Mouse (Mus musculus) retina, postnatal 1 day (tissue): ENCODE measurements around the gene Adamts8.

ENCODE experiments used
- DNase-seq: peaks from one replicate; pipeline ENCODE4 v3.0.0-alpha.2; 2012

The Adamts8 gene

GRCm38 (mm10) chr9:30996590-30997562 lies 54.5 kb downstream of the Adamts8 start:
- no peak for DNase-seq

- DNase-seq, result no peak
These were observed 58.3 kb downstream of the Adamts8 start for GRCm38 (mm10) chr9:31000641-31001040.

DNA sequence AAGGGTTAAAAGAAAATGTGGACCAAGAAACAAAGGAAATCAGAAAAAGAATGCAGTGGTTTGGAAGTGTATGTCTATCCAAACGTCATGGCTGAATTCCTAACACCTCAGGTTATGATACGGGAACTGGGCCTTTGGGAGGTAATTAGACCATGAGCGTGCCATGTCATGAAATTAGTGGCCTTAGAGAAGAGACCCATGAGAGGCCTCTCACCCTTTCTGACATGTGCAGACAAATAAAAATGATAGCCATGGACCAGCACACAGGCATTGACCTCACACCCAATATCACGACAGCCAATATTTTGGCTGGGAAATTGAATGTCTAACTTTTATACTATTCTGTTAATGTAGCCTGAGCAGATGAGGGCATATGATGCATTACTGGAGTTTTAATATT lies 60.2 kb downstream of the Adamts8 start:
- DNase-seq, result no peak

DNA sequence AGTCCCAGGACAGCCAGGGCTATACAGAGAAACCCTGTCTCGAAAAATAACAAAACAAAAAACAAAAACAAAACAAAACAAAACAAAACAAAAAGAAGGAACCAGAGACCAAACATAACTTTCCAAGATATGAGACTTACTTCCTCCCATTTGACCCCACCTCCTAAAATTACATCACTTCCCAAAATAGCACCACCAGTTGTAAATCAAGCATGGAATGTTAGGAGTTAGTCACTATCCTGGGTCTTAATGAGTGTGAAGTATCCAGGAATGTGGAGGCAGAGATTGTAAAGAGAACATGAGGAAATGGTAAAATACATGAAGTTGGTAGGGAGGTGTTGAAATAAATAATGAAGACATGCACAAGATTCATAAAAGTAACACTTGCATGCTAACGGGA lies 67.0 kb downstream of the Adamts8 start:
- no peak for DNase-seq

DNA sequence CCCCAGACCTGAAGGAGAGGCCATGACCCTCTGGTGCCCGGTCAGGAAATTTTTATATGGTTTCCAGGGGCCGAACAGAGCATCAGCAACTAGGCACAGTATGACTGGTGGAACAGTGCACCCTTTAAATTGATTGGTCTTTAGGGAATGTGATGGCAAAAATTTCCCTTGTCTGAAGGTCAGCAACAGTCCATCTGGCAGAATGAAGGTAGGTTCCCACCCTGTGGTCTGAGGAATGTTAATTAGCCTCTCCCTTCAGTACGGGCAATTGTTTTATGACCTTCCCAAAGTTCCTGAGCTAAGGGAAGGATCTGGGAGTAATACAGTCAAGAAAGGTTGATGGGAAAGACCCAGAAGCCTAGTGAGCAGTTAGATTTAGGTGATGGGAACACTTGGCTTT lies 67.7 kb downstream of the Adamts8 start:
- no peak for DNase-seq

- no peak for DNase-seq
These were observed 68.4 kb downstream of the Adamts8 start for GRCm38 (mm10) chr9:31010749-31011148.

- no peak for DNase-seq
These were observed 69.2 kb downstream of the Adamts8 start for GRCm38 (mm10) chr9:31011533-31011932.

DNA sequence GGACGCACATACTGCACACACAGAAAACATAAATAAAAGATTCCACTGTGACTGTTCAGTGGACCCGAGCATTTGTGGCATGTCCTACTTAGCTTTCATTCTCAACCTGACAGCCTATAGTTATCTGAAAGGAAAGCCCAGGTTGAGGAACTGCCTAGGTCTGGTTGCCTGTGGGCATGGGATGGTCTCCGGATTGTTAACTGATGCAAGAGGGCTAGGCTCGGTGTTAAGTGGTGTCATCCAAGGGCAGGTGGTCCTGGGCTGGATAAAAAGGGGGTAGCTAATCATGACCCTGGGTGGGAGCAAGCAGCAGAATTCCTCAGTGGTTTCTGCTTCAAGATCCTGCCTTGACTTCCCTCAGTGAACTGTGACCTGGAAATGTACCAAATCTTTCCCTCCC lies 70.3 kb downstream of the Adamts8 start:
- no peak for DNase-seq

DNA sequence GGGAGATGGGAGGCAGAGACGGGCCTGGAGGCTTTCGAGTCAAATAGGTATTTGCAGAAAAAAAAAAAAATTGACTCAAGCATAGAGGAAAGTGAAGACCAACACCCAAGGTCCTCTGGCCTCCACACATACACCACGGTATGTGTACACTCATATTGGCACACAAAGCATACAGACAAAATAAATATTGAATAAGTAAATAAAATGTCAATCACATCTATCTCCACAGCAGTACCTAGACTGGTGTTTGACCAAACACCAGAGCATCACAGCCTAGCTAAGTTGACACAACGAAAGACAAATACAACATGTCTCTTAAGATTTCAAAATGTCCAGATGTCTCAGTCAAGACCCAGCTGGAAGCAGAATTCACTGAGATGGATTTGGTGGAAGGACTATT lies 71.1 kb downstream of the Adamts8 start:
- DNase-seq, result no peak
